Mouse (Mus musculus) gastrocnemius, postnatal 25 days (tissue): ENCODE data around the gene Crb1. TPM values are rescaled to one million over a fixed set of nuclear protein-coding genes. Genes with fewer than 3 reads are reported as not detected.
"Not testable (repeated sequence)": the region's sequence is repeated elsewhere in the genome, so short reads cannot be mapped to it uniquely, and the experiment has no call there.

Experiments used
- DNase-seq: peaks from one replicate; pipeline ENCODE4 v3.0.0; 2022
- long read RNA-seq, 2 experiments: library from polyadenylated mRNA; stranded (forward); transcript quantifications; one replicate each; pipeline ENCODE4 v2.0.0; 2021
- total RNA-seq, 2 experiments: library from RNA; stranded (reverse); gene quantifications; 1 replicate in 1 of 2; 2 replicates in 1 of 2; pipeline ENCODE4 v1.2.3; 2021

The Crb1 gene
- not detected for total RNA-seq
- long read RNA-seq, experiment 1, partial matches to known transcripts: 0 of 1 reads
- long read RNA-seq, experiment 1, other reads (novel, unspliced or antisense): 1 of 1 reads
- long read RNA-seq, experiment 2: 0 reads

GRCm38 (mm10) chr1:139376638-139377286, at the start of gene Crb1:
TSS of gene Crb1 (minus strand) at chr1:139377100.
- DNase-seq: no peak

DNA sequence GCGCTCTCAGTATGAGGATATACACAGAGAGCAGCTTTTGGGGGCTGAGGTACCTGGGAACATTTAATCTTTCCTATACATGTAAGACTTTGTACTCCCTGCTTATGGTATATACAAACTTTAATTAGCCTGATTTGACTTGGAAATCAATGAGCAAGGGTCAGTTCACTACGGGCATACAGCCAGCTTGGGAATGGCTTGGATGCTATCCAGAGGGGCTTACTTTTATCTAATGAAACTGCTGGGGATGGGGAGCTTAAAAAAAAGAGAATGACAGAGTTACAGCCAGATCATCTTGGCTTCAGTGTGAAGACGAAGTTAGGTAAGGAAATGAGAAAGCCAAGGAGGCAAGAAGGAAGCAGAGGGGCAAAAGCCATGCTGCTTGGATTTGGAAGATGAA, 48.1 kb upstream of the Crb1 start:
- DNase-seq: no peak

- no peak for DNase-seq
Observed at GRCm38 (mm10) chr1:139423931-139424330, 47.0 kb upstream of the Crb1 start.

GRCm38 (mm10) chr1:139422941-139423340, 46.0 kb upstream of the Crb1 start:
- no peak for DNase-seq

DNA sequence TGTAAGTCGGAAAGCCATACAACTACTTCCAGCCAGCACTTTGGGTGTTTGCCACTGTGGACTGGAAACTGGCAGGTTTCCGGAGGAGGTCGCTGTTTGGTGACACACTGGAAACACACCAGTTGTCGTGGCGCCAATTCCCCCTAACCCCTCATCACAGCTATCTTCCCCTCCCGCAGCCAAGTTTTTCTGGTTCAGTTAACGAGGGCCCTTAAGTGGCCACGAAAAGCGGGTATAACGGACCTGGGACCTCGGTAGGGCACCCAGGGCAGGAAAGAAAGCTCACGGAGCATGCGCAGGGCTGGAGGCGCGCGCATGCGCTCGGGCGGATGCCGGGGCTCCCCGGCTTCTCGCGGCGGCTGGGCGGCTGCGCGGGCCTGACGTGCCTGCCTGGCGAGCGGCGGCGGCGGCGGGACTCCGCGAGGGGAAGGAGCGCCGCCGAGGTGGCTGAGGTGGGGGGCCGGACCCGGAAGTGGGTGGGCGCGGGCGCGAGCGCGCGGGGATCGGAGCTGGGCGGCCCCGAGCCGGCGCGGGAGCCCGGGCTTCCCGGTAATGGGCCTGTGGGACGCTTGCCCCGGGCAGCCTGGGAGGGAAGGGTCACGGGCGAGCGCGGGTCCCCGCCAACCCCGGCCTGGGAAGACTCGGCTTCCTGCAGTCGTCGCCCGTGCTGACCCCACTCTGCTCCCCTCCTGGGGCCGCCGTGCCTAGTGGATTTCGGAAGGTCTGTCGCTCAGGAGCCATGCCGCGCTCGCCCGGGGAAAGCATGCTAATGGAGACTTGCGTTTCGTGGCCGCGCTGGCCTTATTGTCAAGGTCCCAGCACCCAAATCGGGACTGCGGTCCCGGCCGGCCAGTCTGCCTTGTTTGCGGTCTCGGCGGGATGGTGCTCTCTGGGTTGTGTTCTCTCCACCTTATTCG, 45.2 kb upstream of the Crb1 start, which contains the start of gene Zbtb41:
TSS of gene Zbtb41 (plus strand) at position 414 of the 917 bp plus-strand sequence.
- DNase-seq: peak; percentile 89

GRCm38 (mm10) chr1:139421521-139421874, 44.6 kb upstream of the Crb1 start:
- no peak for DNase-seq

GRCm38 (mm10) chr1:139413465-139413864, 36.6 kb upstream of the Crb1 start:
- DNase-seq: no peak

- not testable (repeated sequence) for DNase-seq
Observed at GRCm38 (mm10) chr1:139412365-139412764, 35.5 kb upstream of the Crb1 start.

GRCm38 (mm10) chr1:139407701-139408100, 30.8 kb upstream of the Crb1 start:
- no peak for DNase-seq

DNA sequence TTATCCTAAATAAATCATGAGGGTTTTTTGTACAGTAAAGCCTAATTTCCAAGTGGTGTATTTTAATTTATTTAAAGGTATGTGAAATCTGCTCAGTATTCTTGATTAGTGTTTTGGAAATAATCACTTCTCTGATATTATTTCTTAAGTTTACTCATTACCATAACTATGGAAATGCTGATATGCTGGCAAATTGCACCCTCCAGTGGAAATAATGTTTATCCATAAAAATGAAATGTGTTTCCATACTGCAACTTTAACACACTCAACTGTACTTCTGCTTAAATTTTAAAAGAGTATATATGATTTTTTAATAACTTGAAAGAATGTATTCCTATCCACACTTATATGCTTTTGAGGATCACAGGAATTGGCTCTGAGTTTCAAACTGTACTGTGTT, 28.9 kb upstream of the Crb1 start:
- DNase-seq: no peak

GRCm38 (mm10) chr1:139396589-139396988, 19.7 kb upstream of the Crb1 start:
- no peak for DNase-seq

DNA sequence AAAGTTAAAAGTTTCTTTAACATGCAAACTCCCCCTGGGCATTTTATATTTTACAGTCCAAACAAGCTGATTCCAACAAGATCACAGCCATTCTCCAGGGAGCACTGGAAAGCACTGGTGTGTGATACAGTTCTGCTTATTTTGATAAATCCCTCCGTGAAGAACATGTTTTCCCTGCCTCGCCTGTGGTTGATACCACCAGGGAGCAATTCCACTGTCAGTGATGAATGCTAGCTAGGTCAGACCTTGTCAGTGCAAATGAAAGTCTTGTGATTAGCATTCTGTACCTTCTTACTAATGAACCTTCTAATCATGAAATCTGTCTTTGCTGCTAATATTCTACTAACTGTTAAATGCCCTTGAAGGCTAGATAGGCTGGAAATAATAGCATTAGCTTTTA, 14.8 kb upstream of the Crb1 start:
- DNase-seq: no peak

GRCm38 (mm10) chr1:139379621-139379984, 2.7 kb upstream of the Crb1 start:
- DNase-seq: no peak

GRCm38 (mm10) chr1:139378861-139379620, 2.1 kb upstream of the Crb1 start:
- DNase-seq: no peak

- DNase-seq: no peak
Observed at GRCm38 (mm10) chr1:139375900-139376299, 1.0 kb downstream of the Crb1 start.

GRCm38 (mm10) chr1:139371341-139371740, 5.6 kb downstream of the Crb1 start:
- DNase-seq: no peak

GRCm38 (mm10) chr1:139348566-139348965, 28.3 kb downstream of the Crb1 start:
- DNase-seq: no peak

- no peak for DNase-seq
Observed at GRCm38 (mm10) chr1:139346602-139347371, 30.1 kb downstream of the Crb1 start.

GRCm38 (mm10) chr1:139346030-139346601, 30.8 kb downstream of the Crb1 start:
- no peak for DNase-seq

DNA sequence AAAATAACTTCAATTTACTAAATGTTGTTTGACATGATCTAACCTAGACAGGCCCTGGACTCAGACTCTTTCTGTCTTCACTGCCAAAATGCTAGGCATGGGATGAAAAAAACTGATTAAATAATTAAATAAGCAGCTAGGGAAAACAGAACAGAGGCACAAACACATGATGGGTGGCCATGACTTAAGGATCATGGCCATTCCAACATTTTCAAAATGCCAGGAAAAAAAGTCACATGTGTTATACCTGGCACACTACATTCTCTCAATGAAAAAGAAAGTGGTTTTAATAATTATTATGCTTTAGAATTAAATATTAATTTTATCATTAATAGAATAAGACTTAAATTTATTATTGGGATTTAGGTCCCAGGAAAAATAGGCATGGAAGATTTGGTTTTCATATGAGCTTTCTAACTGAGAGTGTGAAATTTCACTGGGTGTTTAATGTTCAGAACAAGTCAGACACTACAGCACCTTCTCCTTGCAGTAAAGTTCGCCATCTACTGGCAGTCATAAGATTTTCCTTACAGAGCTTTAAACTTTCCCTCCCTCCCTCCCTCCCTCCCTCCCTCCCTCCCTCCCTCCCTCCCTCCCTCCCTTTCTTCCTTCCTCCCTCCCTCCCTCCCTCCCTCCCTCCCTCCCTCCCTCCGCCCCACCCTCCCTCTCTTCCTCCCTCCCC, 36.6 kb downstream of the Crb1 start:
- no peak for DNase-seq

DNA sequence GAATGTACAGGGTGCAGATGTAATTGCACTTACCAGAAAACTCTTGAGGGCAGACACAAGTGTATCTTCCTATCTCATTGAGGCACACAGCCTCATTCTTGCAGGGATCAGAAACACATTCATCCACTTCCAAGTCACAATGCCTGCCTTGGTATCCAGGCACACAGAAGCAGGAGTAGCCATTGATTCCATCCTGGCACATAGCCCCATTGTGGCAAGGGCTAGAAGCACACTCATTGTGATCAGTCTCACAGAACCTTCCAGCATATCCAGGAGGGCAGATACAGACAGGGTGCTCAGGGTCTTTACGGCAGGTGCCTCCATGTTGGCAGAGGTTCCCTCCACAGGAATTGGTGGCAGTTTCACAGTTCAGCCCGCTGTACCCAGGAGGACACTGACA, 39.9 kb downstream of the Crb1 start:
- no peak for DNase-seq
